Mouse (Mus musculus) neural tube, embryonic 12.5 days (tissue): ENCODE results near the gene Atp5g2. TPM values are rescaled to one million over a fixed set of nuclear protein-coding genes. Genes with fewer than 3 reads are reported as not detected.
A peak's percentile ranks its signal among the peaks of the same experiment; 100 is the strongest.
"Not testable (repeated sequence)": the region's sequence is repeated elsewhere in the genome, so short reads cannot be mapped to it uniquely, and the experiment has no call there.

Experiments
- ATAC-seq: fragments of 200-750 bp; cut with Nextera tagmentation; 2 replicates; pipeline ENCODE4 v1.8.0; 2017; ENCODE audit warnings: low read depth, mild to moderate bottlenecking, moderate TSS enrichment, moderate library complexity; ENCODE audit not compliant: low FRiP score
- H3K27ac ChIP-seq: fragments of 300-500 bp; sonication (generic); 2 replicates; pipeline ENCODE4 v1.5.1; 2016
- H3K27me3 ChIP-seq: fragments of 300-500 bp; sonication (generic); replicated peaks from 2 replicates; pipeline ENCODE4 v1.6.1; 2016; ENCODE audit warnings: mild to moderate bottlenecking
- H3K36me3 ChIP-seq: fragments of 300-500 bp; sonication (generic); 2 replicates; pipeline ENCODE4 v1.6.1; 2016; ENCODE audit warnings: mild to moderate bottlenecking
- H3K4me1 ChIP-seq: fragments of 300-500 bp; sonication (generic); 2 replicates; pipeline ENCODE4 v1.6.1; 2016
- H3K4me2 ChIP-seq: fragments of 300-500 bp; sonication (generic); replicated peaks from 2 replicates; pipeline ENCODE4 v1.6.1; 2016; ENCODE audit warnings: mild to moderate bottlenecking
- H3K4me3 ChIP-seq: fragments of 300-500 bp; sonication (generic); 2 replicates; pipeline ENCODE4 v1.5.1; 2016
- H3K9ac ChIP-seq: fragments of 300-500 bp; sonication (generic); 2 replicates; pipeline ENCODE4 v1.6.1; 2016; ENCODE audit warnings: mild to moderate bottlenecking
- H3K9me3 ChIP-seq: fragments of 300-500 bp; sonication (generic); 2 replicates; pipeline ENCODE4 v1.6.1; 2016; ENCODE audit warnings: mild to moderate bottlenecking
- WGBS: fragments of 180-500 bp; shearing (Covaris S2); methylation state at CpG from one replicate; pipeline ENCODE4 v1.1.7; 2016; 5-methylcytosine and 5-hydroxymethylcytosine counted together
- polyA plus RNA-seq: library from polyadenylated mRNA; unstranded; fragments of >200 nt; fragmentation: Nextera tagmentation; extraction: Ambion mirVana; gene quantifications from 2 replicates; pipeline ENCODE4 v1.2.1, GENCODE M21; 2016

Atp5g2 gene
- polyA plus RNA-seq, 1 experiment from 2014 or later: 61.1 TPM

DNA sequence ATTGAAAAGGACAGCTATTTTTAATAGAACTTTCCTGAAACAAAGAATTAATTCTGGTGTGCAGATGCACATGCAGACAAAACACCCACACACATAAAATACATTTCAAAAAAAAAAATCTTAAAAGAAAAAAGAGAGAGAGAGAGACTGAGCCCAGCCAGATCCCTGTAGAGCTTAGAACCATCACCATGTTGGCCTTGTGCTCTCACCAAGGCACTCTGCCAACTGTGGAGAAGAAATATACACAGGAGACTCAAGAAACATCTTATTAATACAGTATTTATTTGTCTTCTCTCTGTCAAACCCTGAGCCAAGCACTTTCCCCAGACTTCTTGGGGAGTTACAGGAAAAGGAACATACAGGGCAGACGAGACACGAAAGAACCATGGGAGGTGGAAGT lies 9.6 kb downstream of the Atp5g2 start:
- not testable (repeated sequence) for H3K4me1 ChIP-seq, H3K4me3 ChIP-seq, H3K27me3 ChIP-seq, ATAC-seq, H3K4me2 ChIP-seq, H3K9me3 ChIP-seq, H3K27ac ChIP-seq, H3K9ac ChIP-seq
- 83% methylated on average over 1 of the region's 2 CpGs for WGBS
- peaks cover 70% of the 10 kb centered on the region for H3K36me3 ChIP-seq

GRCm38 (mm10) chr15:102657926-102658381 lies 14.2 kb downstream of the Atp5g2 start:
- Histone ChIP-seq H3K9me3 (no peaks in the 10 kb centered on the region), H3K4me1 (no peaks in the 10 kb centered on the region), H3K27ac (no peak overlapping the region), H3K9ac (no peak overlapping the region), H3K36me3 (peaks cover 26% of the 10 kb centered on the region), H3K4me2 (no peak overlapping the region), H3K4me3 (no peak overlapping the region), H3K27me3 (no peaks in the 10 kb centered on the region)
- 73% methylated on average over 3 of the region's 3 CpGs for WGBS
- no peak for ATAC-seq

DNA sequence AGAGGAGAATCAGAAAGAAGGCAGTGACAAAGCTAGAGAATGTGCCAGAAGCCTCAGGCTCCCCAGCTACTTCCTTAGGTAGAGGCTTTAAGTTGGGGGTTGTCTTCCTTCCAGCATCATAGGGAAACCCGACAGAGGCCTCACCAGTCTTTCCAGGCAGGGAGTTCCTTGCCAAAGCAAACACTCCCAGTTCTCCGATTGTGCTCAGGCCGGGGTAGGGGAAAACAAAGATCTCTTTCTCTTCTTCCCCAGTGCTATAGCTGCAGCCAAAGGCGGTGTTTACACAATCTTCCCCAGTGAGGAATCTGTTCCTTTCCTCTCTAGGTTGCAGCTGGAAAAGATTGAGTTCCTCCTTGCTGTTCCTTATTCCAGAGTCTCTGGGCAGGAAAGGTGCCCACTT lies 15.5 kb downstream of the Atp5g2 start:
- Histone ChIP-seq H3K9ac (no peak overlapping the region), H3K36me3 (peaks cover 16% of the 10 kb centered on the region), H3K4me2 (no peak overlapping the region), H3K27me3 (no peaks in the 10 kb centered on the region), H3K9me3 (no peaks in the 10 kb centered on the region), H3K27ac (peak overlapping the region; percentile 60; the same call in 1 of the 2 replicates), H3K4me1 (no peaks in the 10 kb centered on the region), H3K4me3 (no peak overlapping the region)
- 16% methylated on average over 4 of the region's 4 CpGs for WGBS
- ATAC-seq: no peak

GRCm38 (mm10) chr15:102651928-102652660 lies 20.1 kb downstream of the Atp5g2 start:
- H3K4me3 ChIP-seq, H3K9ac ChIP-seq, H3K4me2 ChIP-seq, ATAC-seq, H3K9me3 ChIP-seq, H3K27ac ChIP-seq, H3K4me1 ChIP-seq, H3K27me3 ChIP-seq, H3K36me3 ChIP-seq: not testable (repeated sequence)
- 81% methylated on average over 9 of the region's 9 CpGs for WGBS

GRCm38 (mm10) chr15:102651107-102651506 lies 21.0 kb downstream of the Atp5g2 start:
- Histone ChIP-seq H3K27me3 (no peaks in the 10 kb centered on the region), H3K9me3 (no peaks in the 10 kb centered on the region), H3K27ac (no peak overlapping the region), H3K36me3 (no peaks in the 10 kb centered on the region), H3K4me2 (no peak overlapping the region), H3K9ac (no peak overlapping the region), H3K4me3 (no peak overlapping the region), H3K4me1 (no peaks in the 10 kb centered on the region)
- 83% methylated on average over 3 of the region's 3 CpGs for WGBS
- ATAC-seq: no peak

DNA sequence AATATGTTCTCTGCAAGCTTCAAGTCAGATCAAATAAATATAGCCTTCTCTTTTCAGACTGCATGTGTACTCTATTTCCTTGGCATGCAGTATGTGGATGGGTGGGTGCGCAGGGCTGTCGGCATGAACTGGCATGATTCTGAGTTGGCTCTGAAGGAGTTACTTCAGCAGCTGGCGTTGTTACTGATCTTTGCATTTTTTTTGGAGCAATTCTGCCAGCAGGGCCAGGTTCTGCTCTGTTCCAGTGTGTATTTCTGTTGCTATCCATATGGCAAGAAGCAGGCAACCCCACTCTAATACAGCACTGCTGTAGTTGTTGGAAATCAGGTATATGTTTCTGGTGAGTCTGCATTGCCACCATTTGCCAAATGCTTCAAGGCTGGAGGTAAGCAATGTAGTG lies 36.3 kb downstream of the Atp5g2 start:
- 89% methylated on average over 3 of the region's 3 CpGs for WGBS
- H3K27ac ChIP-seq: no peak overlapping the region
- no peaks in the 10 kb centered on the region for H3K4me1 ChIP-seq
- H3K4me2 ChIP-seq: no peak overlapping the region
- no peaks in the 10 kb centered on the region for H3K36me3 ChIP-seq
- ATAC-seq: no peak
- no peak overlapping the region for H3K4me3 ChIP-seq
- H3K9me3 ChIP-seq: no peaks in the 10 kb centered on the region
- H3K27me3 ChIP-seq: no peaks in the 10 kb centered on the region
- H3K9ac ChIP-seq: no peak overlapping the region

DNA sequence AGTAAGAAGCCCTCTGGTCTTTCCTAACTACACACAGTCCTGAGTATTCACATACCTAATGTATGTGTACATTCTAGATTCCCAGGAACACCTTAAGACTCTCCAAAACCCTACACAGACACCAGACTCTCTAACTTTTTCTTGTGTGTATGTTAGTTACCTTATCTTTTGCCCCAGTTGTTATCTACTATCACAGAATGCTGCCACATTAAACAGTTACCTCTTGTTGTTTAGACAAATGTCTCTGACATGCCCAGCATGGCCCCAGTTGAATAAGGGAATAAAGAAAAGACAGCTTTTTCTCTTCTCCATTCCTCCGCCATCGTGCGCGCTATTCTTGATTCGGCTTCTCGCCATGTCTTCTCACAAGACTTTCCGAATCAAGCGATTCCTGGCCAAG lies 37.5 kb downstream of the Atp5g2 start:
- Histone ChIP-seq H3K4me2 (no peak overlapping the region), H3K9ac (no peak overlapping the region), H3K4me1 (no peaks in the 10 kb centered on the region), H3K36me3 (no peaks in the 10 kb centered on the region), H3K4me3 (no peak overlapping the region), H3K27ac (no peak overlapping the region), H3K27me3 (no peaks in the 10 kb centered on the region), H3K9me3 (no peaks in the 10 kb centered on the region)
- ATAC-seq: no peak
- 94% methylated on average over 8 of the region's 8 CpGs for WGBS

GRCm38 (mm10) chr15:102625687-102626055 lies 46.5 kb downstream of the Atp5g2 start:
- Histone ChIP-seq H3K27ac (peak overlapping the region; percentile 91), H3K9ac (peak overlapping the region; percentile 71), H3K4me3 (peak overlapping the region; percentile 62), H3K9me3 (no peaks in the 10 kb centered on the region), H3K4me1 (peaks cover 11% of the 10 kb centered on the region), H3K27me3 (no peaks in the 10 kb centered on the region), H3K36me3 (no peaks in the 10 kb centered on the region), H3K4me2 (peak overlapping the region; percentile 64)
- WGBS: under 1% methylated on average over 18 of the region's 18 CpGs
- ATAC-seq: peak; percentile 52

DNA sequence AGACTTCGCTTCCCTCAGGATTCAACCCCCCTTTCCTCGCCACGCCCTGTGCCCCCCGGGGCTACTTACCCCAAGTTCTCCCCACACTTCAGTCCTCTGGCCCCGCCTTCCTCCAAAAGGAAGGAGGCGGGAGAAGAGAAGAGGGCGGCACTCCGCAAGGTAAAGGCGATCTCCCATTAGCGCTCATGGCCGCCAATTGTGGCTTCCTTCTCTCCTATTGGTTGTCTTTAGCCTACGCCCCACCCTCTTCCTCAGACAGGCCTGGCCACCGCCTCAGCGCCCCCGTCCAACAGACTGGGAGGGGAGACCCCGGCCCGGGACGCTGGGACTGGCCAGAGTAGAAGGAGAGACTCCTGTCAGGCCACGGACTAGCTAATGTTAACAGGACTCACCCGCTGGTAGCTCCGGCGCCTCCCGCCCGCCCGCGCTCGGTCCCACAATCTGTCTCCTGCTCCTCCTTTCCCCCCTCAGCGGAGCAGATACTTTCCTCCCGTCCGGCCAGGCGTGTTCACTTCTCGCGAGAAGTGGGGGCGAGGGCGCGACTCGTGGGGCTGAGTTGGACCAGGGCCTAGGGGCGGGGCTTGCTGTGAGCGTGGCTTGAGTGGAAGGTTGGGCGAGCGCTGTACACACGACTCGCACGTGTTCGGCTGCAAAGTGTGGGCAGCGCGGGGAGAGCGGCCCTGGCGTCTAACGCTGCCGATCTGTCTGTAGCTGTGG lies 47.0 kb downstream of the Atp5g2 start, which contains the start of the genes Gm28047 and Atf7:
Gene Gm28047, minus strand, starts transcription at position 98 of the 717 bp plus-strand sequence.
Gene Atf7, minus strand, starts transcription at position 495 of the 717 bp plus-strand sequence.
- Histone ChIP-seq H3K4me2 (peak within 1 kb of the TSS; percentile 64), H3K36me3 (no peaks in the 10 kb centered on the region), H3K27me3 (no peaks in the 10 kb centered on the region), H3K27ac (peak within 1 kb of the TSS; percentile 91), H3K4me1 (peaks cover 11% of the 10 kb centered on the region), H3K9me3 (no peaks in the 10 kb centered on the region), H3K4me3 (peak within 1 kb of the TSS; percentile 62), H3K9ac (peak within 1 kb of the TSS; percentile 71)
- under 1% methylated on average over 51 of the region's 51 CpGs for WGBS
- ATAC-seq: peak; percentile 100

- Histone ChIP-seq H3K27ac (no peak overlapping the region), H3K4me1 (peaks cover 11% of the 10 kb centered on the region), H3K4me3 (peak overlapping the region; percentile 62), H3K27me3 (no peaks in the 10 kb centered on the region), H3K4me2 (peak overlapping the region; percentile 64), H3K9me3 (no peaks in the 10 kb centered on the region), H3K9ac (peak overlapping the region; percentile 71), H3K36me3 (no peaks in the 10 kb centered on the region)
- no peak for ATAC-seq
- 4% methylated on average over 17 of the region's 17 CpGs for WGBS
These were observed 47.7 kb downstream of the Atp5g2 start for GRCm38 (mm10) chr15:102624291-102624969.

DNA sequence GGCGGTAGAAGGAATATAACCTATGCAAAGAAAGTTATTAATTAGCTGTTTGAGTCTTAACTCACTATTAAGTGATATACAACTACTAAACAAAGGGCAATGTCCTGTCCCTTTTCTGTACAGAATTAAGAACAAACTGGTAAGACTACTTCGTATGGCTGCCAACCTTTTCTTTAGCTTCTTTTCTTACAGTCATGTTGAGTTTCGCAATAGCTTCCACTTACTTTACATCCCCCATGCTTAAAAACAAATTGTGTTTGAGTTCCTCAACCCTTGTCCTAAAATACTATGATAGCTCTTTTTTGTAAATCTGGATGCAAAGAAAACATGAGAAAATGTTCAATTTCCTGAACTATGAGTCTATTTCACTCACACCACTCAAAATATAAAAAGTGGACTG lies 49.0 kb downstream of the Atp5g2 start:
- Histone ChIP-seq H3K27me3 (no peaks in the 10 kb centered on the region), H3K9me3 (no peaks in the 10 kb centered on the region), H3K4me1 (peaks cover 11% of the 10 kb centered on the region), H3K4me3 (no peak overlapping the region), H3K4me2 (peak overlapping the region; percentile 33), H3K36me3 (no peaks in the 10 kb centered on the region), H3K9ac (no peak overlapping the region), H3K27ac (no peak overlapping the region)
- WGBS: 94% methylated on average over 3 of the region's 3 CpGs
- ATAC-seq: no peak

DNA sequence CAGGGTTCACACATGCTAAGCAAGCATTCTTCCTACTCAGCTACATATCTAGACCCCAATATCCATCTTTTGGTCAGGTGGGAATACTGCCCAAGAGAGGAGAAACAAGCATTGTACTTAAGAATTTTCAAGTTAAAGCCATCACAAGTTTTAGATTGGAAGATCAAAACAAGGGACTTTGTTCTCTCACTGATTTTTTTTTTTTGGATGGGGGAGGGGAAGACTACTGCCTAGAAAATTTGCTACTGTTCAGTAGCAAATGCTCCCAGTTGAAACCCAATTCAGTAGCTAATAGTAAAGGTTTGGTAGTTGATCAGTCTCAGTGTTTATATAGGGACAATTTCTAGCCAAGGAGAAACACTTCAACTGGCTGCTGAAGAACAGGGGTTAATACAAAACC lies 49.6 kb downstream of the Atp5g2 start:
- Histone ChIP-seq H3K4me2 (no peak overlapping the region), H3K27me3 (no peaks in the 10 kb centered on the region), H3K4me3 (no peak overlapping the region), H3K36me3 (no peaks in the 10 kb centered on the region), H3K27ac (no peak overlapping the region), H3K4me1 (peaks cover 11% of the 10 kb centered on the region), H3K9ac (no peak overlapping the region), H3K9me3 (no peaks in the 10 kb centered on the region)
- no peak for ATAC-seq
